Mouse (Mus musculus) CD4-positive, CD25-positive, alpha-beta regulatory T cell, adult 2 months (primary cell): Measurements from ENCODE around the gene Nefh.

Experiments
- DNase-seq: peaks from one replicate; pipeline ENCODE4 v3.0.0-alpha.2; 2012; ENCODE audit warnings: low read depth, low spot score

Nefh gene

GRCm38 (mm10) chr11:4947813-4948174 lies at the start of gene Nefh:
Gene Nefh, minus strand, starts transcription at chr11:4948064.
- DNase-seq = no peak

- DNase-seq = no peak
Measured at GRCm38 (mm10) chr11:4996621-4997199, 48.8 kb upstream of the Nefh start.

GRCm38 (mm10) chr11:4995676-4996075 lies 47.8 kb upstream of the Nefh start:
- DNase-seq = no peak

- DNase-seq = no peak
Measured at GRCm38 (mm10) chr11:4992471-4992870, 44.6 kb upstream of the Nefh start.

- DNase-seq = peak; percentile 48
Measured at GRCm38 (mm10) chr11:4989187-4989586, 41.3 kb upstream of the Nefh start.

GRCm38 (mm10) chr11:4987487-4987852 lies 39.6 kb upstream of the Nefh start:
- DNase-seq = no peak

GRCm38 (mm10) chr11:4986695-4987486 lies 39.0 kb upstream of the Nefh start, which contains the start of gene Ap1b1:
Gene Ap1b1, plus strand, starts transcription at chr11:4986824.
- peak; percentile 96 for DNase-seq

- no peak for DNase-seq
Measured at GRCm38 (mm10) chr11:4984799-4985198, 36.9 kb upstream of the Nefh start.

GRCm38 (mm10) chr11:4984249-4984648 lies 36.4 kb upstream of the Nefh start:
- peak; percentile 75 for DNase-seq

GRCm38 (mm10) chr11:4983538-4983937 lies 35.7 kb upstream of the Nefh start:
- no peak for DNase-seq

GRCm38 (mm10) chr11:4983010-4983409 lies 35.1 kb upstream of the Nefh start:
- no peak for DNase-seq

- DNase-seq = peak; percentile 92
Measured at GRCm38 (mm10) chr11:4975623-4976022, 27.8 kb upstream of the Nefh start.

GRCm38 (mm10) chr11:4974376-4975122 lies 26.7 kb upstream of the Nefh start:
- no peak for DNase-seq

- no peak for DNase-seq
Measured at GRCm38 (mm10) chr11:4973871-4974256, 26.0 kb upstream of the Nefh start.

- peak; percentile 85 for DNase-seq
Measured at GRCm38 (mm10) chr11:4972967-4973870, 25.4 kb upstream of the Nefh start.

- DNase-seq = no peak
Measured at GRCm38 (mm10) chr11:4968376-4968775, 20.5 kb upstream of the Nefh start.

GRCm38 (mm10) chr11:4967549-4967948 lies 19.7 kb upstream of the Nefh start:
- no peak for DNase-seq

- no peak for DNase-seq
Measured at GRCm38 (mm10) chr11:4966888-4967287, 19.0 kb upstream of the Nefh start.

- DNase-seq = no peak
Measured at GRCm38 (mm10) chr11:4966325-4966724, 18.5 kb upstream of the Nefh start.

- no peak for DNase-seq
Measured at GRCm38 (mm10) chr11:4963099-4963808, 15.4 kb upstream of the Nefh start.

- DNase-seq = no peak
Measured at GRCm38 (mm10) chr11:4953918-4954317, 6.1 kb upstream of the Nefh start.
